Mouse (Mus musculus) liver, embryonic 14.5 days (tissue): ENCODE data around the gene Znrf1.

Experiments
- CTCF ChIP-seq: IDR thresholded peaks from 2 replicates; pipeline ENCODE4 v1.5.1; 2016; ENCODE audit warnings: antibody characterized with exemption, low read depth, control low read depth
- EP300 ChIP-seq: IDR thresholded peaks from 2 replicates; pipeline ENCODE4 v1.6.1; 2016; ENCODE audit warnings: antibody characterized with exemption, low read depth

DNA sequence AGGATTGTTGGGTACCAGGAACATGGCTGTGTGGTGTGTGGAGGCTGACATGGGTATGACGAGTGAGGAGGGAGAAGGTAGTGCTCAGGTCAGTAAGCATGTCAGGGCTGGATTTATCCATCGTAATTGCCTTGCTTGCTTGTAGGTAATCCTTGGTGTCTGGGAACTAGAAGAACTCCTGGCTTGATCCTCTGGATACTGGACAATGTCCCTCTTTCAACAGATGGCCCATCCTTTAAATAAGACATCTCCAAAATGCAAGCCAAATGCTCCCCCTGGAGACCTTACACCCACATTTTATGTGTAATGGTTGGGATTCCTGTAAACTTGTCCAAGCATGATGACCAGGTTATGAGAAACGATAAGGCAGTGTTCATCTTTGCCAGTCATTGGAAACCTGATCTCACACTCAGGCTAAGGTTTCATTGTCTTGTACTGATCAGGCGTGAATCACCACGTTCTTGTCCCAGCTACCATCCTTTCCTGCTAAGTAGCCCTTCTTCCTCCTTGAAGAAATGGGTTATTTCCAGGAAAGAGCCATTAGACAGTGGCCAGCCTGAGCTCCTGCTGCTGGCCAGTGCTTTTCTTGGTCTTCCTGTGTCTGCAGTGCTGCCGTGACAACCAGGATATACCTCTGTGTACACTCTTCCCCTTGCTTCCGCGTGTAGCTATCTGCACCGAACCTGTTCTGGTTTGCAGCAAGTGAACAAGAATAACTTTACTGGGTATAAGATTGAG lies 64.0 kb downstream of the Znrf1 start:
- no peak for TF ChIP-seq CTCF
- TF ChIP-seq EP300 = no peak
